Mouse (Mus musculus): ENCODE results near the gene Ino80. TPM values are rescaled to one million over a fixed set of nuclear protein-coding genes. Genes with fewer than 3 reads are reported as not detected.

Ino80 gene
- polyA plus RNA-seq, 1 experiment from 2014 or later: 6.7 TPM

DNA sequence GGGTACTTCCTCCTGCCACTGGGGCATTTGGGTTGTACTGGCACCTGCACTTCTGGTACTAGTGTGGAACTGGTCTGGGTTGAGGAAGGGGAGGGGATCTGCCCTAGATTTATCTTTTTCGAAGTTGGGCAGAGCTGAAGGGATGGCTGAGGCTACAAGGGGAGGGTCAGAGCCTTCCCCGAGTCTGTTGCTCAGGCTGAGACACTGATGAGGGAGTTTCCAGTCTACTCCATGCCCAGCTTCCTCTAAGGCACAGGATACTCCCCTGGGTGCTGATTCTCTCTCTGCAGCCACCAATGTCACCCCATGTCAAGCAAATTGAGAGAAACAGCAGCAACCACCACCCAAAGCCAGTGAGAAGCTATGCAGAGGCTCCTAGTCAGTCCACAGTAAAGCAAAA lies 141.5 kb downstream of the Ino80 start:
- Histone ChIP-seq H3K4me3 (ENCODE audit: low read depth, low read length) (no peak overlapping the region), H3K36me3 (ENCODE audit: insufficient read depth) (peaks cover 8% of the 10 kb centered on the region; the same call in 1 of the 2 replicates), H3K27ac (ENCODE audit: low read depth) (no peak overlapping the region), H3K9me3 (ENCODE audit: low read depth, low read length) (no peaks in the 10 kb centered on the region), H3K9ac (no peak overlapping the region), H3K4me2 (peak overlapping the region; percentile 4; the same call in 1 of the 2 replicates), H3K4me1 (ENCODE audit: insufficient read depth) (no peaks in the 10 kb centered on the region), H3K27me3 (ENCODE audit: insufficient read depth, low read length) (no peaks in the 10 kb centered on the region)
- 58% methylated on average over 2 of the region's 2 CpGs for WGBS
- ATAC-seq (ENCODE audit: insufficient read depth) (no peak), DNase-seq (no peak)
- no peak for TF ChIP-seq CTCF (IDR thresholded peaks at IDR 0.05; ENCODE audit: low read depth)

DNA sequence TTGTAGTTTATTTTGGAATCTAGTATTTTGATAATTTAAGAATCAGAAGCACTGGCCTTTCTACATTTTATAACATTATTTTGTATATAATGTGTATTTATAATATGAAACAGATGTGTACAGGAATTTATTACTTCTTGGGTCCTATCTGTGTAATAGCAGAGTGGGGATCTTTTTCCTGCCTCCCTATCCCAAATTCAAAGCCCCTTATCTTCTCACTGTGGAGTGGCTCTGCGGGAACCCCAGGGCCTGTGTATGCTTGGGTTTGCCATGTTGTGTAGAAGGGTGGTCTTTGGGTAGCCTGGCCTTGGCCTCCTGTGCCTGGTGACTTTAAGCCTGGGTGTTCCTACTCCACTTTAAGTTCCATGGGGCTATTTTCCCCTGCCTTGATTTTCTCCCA lies 142.0 kb downstream of the Ino80 start:
- ATAC-seq (ENCODE audit: insufficient read depth): no peak
- peaks cover 4% of the 10 kb centered on the region; the same call in 1 of the 2 replicates for H3K27me3 ChIP-seq (ENCODE audit: insufficient read depth, low read length)
- no peaks in the 10 kb centered on the region for H3K9me3 ChIP-seq (ENCODE audit: low read depth, low read length)
- H3K27ac ChIP-seq (ENCODE audit: low read depth): no peak overlapping the region
- DNase-seq: no peak
- H3K4me3 ChIP-seq (ENCODE audit: low read depth, low read length): no peak overlapping the region
- no peak overlapping the region for H3K9ac ChIP-seq
- WGBS: 59% methylated on average over 1 of the region's 1 CpGs
- H3K36me3 ChIP-seq (ENCODE audit: insufficient read depth): peaks cover 12% of the 10 kb centered on the region
- H3K4me1 ChIP-seq (ENCODE audit: insufficient read depth): peaks cover 2% of the 10 kb centered on the region; the same call in 1 of the 2 replicates
- H3K4me2 ChIP-seq: no peak overlapping the region
- no peak for TF ChIP-seq CTCF (IDR thresholded peaks at IDR 0.05; ENCODE audit: low read depth)

DNA sequence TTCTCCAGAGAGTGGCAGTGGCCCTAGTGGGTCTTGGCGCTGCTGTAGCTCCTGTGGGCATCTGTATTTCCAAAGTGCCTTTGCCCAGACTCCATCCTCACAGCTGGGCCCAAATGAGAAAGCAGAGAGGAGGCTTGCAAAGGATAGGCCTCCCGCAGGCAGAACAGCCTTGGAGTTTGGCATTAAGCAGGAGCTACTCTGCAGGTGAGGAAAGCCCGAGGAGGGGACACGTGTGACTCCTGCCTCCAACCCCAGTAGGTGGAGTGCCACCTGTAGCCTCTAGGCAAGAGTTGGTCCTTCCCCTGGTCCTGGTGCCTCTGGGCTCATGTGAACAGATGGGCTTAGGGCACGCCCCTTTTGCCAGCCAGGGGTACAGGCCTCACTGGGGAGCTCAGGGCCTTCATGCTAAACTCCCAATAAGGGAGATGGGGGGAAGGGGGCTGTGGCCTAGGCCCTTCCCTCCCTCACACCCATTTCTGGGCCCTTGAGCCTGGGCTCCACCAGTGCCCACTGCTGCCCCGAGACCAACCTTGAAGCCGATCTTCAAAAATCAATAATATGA lies 142.4 kb downstream of the Ino80 start:
- H3K4me2 ChIP-seq: peak overlapping the region; percentile 29; the same call in 1 of the 2 replicates
- ATAC-seq (ENCODE audit: insufficient read depth) (no peak), DNase-seq (no peak)
- no peak overlapping the region for H3K4me3 ChIP-seq (ENCODE audit: low read depth, low read length)
- H3K27ac ChIP-seq (ENCODE audit: low read depth): no peak overlapping the region
- WGBS: 61% methylated on average over 7 of the region's 7 CpGs
- no peaks in the 10 kb centered on the region for H3K9me3 ChIP-seq (ENCODE audit: low read depth, low read length)
- H3K36me3 ChIP-seq (ENCODE audit: insufficient read depth): peaks cover 13% of the 10 kb centered on the region
- no peak for TF ChIP-seq CTCF (IDR thresholded peaks at IDR 0.05; ENCODE audit: low read depth)
- H3K9ac ChIP-seq: no peak overlapping the region
- peaks cover 4% of the 10 kb centered on the region; the same call in 1 of the 2 replicates for H3K27me3 ChIP-seq (ENCODE audit: insufficient read depth, low read length)
- H3K4me1 ChIP-seq (ENCODE audit: insufficient read depth): peaks cover 6% of the 10 kb centered on the region; the same call in 1 of the 2 replicates

DNA sequence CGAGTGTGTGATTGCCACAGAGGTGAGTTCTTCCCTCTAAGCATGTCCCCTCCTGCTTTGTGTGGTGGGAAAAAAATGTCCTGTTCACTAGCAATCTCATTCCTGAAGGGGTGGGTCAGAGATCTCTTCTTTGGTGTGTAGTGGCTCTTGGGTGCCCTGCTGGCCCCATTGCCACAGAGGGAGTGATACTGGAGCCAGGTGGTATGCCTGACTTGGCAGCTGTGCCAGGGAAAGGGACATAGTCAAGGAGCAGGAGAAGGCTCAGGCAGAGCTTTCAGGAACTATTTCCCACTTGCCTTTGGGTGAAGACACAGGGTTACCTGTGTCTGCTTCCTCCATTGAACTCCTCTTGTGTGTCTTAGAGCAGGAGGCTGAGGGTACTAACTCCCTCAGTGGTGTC lies 143.4 kb downstream of the Ino80 start:
- DNase-seq: no peak
- Histone ChIP-seq H3K27ac (ENCODE audit: low read depth) (no peak overlapping the region), H3K4me1 (ENCODE audit: insufficient read depth) (peaks cover 6% of the 10 kb centered on the region; the same call in 1 of the 2 replicates), H3K9ac (no peak overlapping the region), H3K27me3 (ENCODE audit: insufficient read depth, low read length) (peaks cover 7% of the 10 kb centered on the region; the same call in 1 of the 2 replicates), H3K36me3 (ENCODE audit: insufficient read depth) (peaks cover 13% of the 10 kb centered on the region), H3K4me3 (ENCODE audit: low read depth, low read length) (no peak overlapping the region), H3K9me3 (ENCODE audit: low read depth, low read length) (no peaks in the 10 kb centered on the region), H3K4me2 (peak overlapping the region; percentile 13; the same call in 1 of the 2 replicates)
- 50% methylated on average over 1 of the region's 1 CpGs for WGBS
- ATAC-seq (ENCODE audit: insufficient read depth): no peak
- no peak for TF ChIP-seq CTCF (IDR thresholded peaks at IDR 0.05; ENCODE audit: low read depth)

DNA sequence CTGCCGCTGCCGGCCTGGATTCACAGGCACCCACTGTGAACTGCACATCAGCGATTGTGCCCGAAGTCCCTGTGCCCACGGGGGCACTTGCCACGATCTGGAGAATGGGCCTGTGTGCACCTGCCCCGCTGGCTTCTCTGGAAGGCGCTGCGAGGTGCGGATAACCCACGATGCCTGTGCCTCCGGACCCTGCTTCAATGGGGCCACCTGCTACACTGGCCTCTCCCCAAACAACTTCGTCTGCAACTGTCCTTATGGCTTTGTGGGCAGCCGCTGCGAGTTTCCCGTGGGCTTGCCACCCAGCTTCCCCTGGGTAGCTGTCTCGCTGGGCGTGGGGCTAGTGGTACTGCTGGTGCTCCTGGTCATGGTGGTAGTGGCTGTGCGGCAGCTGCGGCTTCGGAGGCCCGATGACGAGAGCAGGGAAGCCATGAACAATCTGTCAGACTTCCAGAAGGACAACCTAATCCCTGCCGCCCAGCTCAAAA lies 145.3 kb downstream of the Ino80 start:
- no peak overlapping the region for H3K4me3 ChIP-seq (ENCODE audit: low read depth, low read length)
- ATAC-seq (ENCODE audit: insufficient read depth) (no peak), DNase-seq (no peak)
- no peaks in the 10 kb centered on the region for H3K9me3 ChIP-seq (ENCODE audit: low read depth, low read length)
- TF ChIP-seq CTCF (IDR thresholded peaks at IDR 0.05; ENCODE audit: low read depth): no peak
- H3K27ac ChIP-seq (ENCODE audit: low read depth): no peak overlapping the region
- H3K4me2 ChIP-seq: 0 out of 2 replicates have a peak overlapping the region, but pooled peaks have one; percentile 15
- H3K4me1 ChIP-seq (ENCODE audit: insufficient read depth): peaks cover 8% of the 10 kb centered on the region; the same call in 1 of the 2 replicates
- H3K36me3 ChIP-seq (ENCODE audit: insufficient read depth): peaks cover 13% of the 10 kb centered on the region
- H3K9ac ChIP-seq: no peak overlapping the region
- peaks cover 23% of the 10 kb centered on the region for H3K27me3 ChIP-seq (ENCODE audit: insufficient read depth, low read length)
- 66% methylated on average over 24 of the region's 24 CpGs for WGBS

DNA sequence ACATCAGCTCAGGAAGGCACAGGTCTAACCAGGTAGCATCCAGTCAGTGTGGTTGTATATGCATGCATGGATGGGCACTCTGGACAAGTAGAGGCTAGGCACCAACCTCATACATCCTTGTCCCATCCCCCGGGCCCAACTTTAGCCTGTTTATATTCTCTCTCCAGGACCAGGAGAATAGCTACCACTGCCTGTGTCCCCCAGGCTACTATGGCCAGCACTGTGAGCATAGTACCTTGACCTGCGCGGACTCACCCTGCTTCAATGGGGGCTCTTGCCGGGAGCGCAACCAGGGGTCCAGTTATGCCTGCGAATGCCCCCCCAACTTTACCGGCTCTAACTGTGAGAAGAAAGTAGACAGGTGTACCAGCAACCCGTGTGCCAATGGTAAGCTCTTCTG lies 146.7 kb downstream of the Ino80 start:
- WGBS: 87% methylated on average over 8 of the region's 8 CpGs
- Histone ChIP-seq H3K27ac (ENCODE audit: low read depth) (peak overlapping the region; percentile 67), H3K4me1 (ENCODE audit: insufficient read depth) (peaks cover 9% of the 10 kb centered on the region; the same call in 1 of the 2 replicates), H3K4me2 (peak overlapping the region; percentile 29; the same call in 1 of the 2 replicates), H3K9ac (no peak overlapping the region), H3K4me3 (ENCODE audit: low read depth, low read length) (no peak overlapping the region; the same call in 1 of the 2 replicates), H3K9me3 (ENCODE audit: low read depth, low read length) (no peaks in the 10 kb centered on the region), H3K36me3 (ENCODE audit: insufficient read depth) (peaks cover 13% of the 10 kb centered on the region), H3K27me3 (ENCODE audit: insufficient read depth, low read length) (peaks cover 37% of the 10 kb centered on the region)
- no peak for ATAC-seq (ENCODE audit: insufficient read depth)
- no peak for DNase-seq
- no peak for TF ChIP-seq CTCF (IDR thresholded peaks at IDR 0.05; ENCODE audit: low read depth)

DNA sequence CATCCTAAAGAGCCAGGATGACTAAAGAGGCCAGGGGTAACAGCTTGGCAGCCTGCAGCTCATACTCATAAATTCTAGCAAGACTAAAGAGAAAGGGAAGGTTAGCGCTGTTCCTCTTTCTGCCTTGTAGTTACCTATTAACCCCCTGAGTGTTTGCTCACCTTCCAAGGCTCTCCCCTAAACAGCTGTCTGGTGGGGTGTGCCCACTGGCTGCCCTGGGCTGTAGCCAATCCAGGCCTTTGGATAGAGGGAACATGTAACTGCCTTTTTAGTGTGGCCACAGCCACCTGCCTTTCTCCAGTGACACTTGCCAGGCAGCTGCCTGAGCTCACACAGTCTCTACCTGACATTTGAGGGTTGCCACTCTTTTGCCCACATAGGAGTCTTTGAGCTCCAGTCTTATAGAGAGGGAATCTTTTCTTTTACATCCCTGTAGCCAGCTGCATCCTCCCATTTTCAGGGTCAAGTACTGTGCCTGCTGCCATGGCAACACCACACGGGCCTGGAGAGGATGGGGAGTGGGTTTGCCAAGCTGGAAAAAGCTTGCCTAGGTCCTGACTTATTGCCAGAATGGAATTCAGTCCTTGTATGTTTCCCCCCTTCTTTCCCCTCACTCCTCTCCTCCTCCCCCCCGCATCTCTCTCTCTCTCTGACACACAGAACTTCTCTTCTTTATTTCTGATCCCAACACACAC lies 148.2 kb downstream of the Ino80 start:
- Histone ChIP-seq H3K9ac (no peak overlapping the region), H3K27ac (ENCODE audit: low read depth) (peak overlapping the region; percentile 67), H3K4me3 (ENCODE audit: low read depth, low read length) (no peak overlapping the region), H3K4me1 (ENCODE audit: insufficient read depth) (peaks cover 12% of the 10 kb centered on the region), H3K9me3 (ENCODE audit: low read depth, low read length) (no peaks in the 10 kb centered on the region), H3K36me3 (ENCODE audit: insufficient read depth) (peaks cover 13% of the 10 kb centered on the region), H3K27me3 (ENCODE audit: insufficient read depth, low read length) (peaks cover 53% of the 10 kb centered on the region), H3K4me2 (peak overlapping the region; percentile 92)
- ATAC-seq (ENCODE audit: insufficient read depth) (peak; percentile 59), DNase-seq (peak; percentile 61)
- WGBS: 35% methylated on average over 3 of the region's 3 CpGs
- TF ChIP-seq CTCF (IDR thresholded peaks at IDR 0.05; ENCODE audit: low read depth): no peak
